Mouse (Mus musculus) forebrain, embryonic 13.5 days (tissue): ENCODE measurements at regions not wholly inside any gene's neighbourhood (a gene's known extent, or its start where the extent isn't known, plus 50 kb on each side); places are given as distances from the start of the nearest gene placed in this dataset.

ENCODE experiments used
- ATAC-seq: fragments of 200-750 bp; cut with Nextera tagmentation; 2 replicates; pipeline ENCODE4 v1.8.0; 2017
- H3K27ac ChIP-seq: fragments of 300-500 bp; sonication (generic); 2 replicates; pipeline ENCODE4 v1.5.1; 2015; ENCODE audit warnings: inconsistent platforms, mild to moderate bottlenecking, moderate library complexity
- H3K27me3 ChIP-seq: fragments of 300-500 bp; sonication (generic); 2 replicates; pipeline ENCODE4 v1.6.1; 2015; ENCODE audit warnings: mild to moderate bottlenecking, inconsistent platforms
- H3K36me3 ChIP-seq: fragments of 300-500 bp; sonication (generic); 2 replicates; pipeline ENCODE4 v1.6.1; 2015; ENCODE audit warnings: mild to moderate bottlenecking, inconsistent platforms; ENCODE audit not compliant: poor library complexity, severe bottlenecking
- H3K4me1 ChIP-seq: fragments of 300-500 bp; sonication (generic); 2 replicates; pipeline ENCODE4 v1.6.1; 2015; ENCODE audit warnings: inconsistent platforms
- H3K4me2 ChIP-seq: fragments of 300-500 bp; sonication (generic); 2 replicates; pipeline ENCODE4 v1.6.1; 2015; ENCODE audit warnings: inconsistent platforms, mild to moderate bottlenecking, moderate library complexity
- H3K4me3 ChIP-seq: fragments of 300-500 bp; sonication (generic); 2 replicates; pipeline ENCODE4 v1.5.1; 2015; ENCODE audit warnings: mild to moderate bottlenecking, inconsistent platforms
- H3K9ac ChIP-seq: fragments of 300-500 bp; sonication (generic); 2 replicates; pipeline ENCODE4 v1.6.1; 2015; ENCODE audit warnings: mild to moderate bottlenecking, inconsistent platforms
- H3K9me3 ChIP-seq: fragments of 300-500 bp; sonication (generic); replicated peaks from 2 replicates; pipeline ENCODE4 v1.6.1; 2016; ENCODE audit warnings: inconsistent platforms
- WGBS: fragments of 180-500 bp; shearing (Covaris S2); methylation state at CpG from one replicate; pipeline ENCODE4 v1.1.7; 2015; 5-methylcytosine and 5-hydroxymethylcytosine counted together

DNA sequence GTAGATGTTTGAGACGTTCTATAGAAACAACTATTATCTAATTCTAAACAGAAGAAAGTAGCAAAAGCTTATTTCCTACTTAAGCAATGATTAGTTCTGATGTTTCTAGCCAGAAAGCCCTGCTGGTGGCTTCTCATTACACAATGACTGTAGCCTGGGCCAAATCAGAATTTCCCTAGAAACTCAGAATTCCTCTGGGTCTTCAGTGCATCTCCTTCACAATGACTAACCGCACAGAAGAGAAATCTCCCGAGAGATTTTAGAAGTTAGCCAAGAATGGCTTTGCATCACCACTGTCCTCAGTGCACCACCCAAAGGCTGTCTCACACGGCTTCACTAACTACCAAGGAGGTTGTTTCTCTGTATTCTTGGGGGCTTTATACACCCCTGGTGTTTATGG lies 248.0 kb downstream of the Gm826 start:
- Histone ChIP-seq H3K4me2 (no peak overlapping the region), H3K4me3 (no peak overlapping the region), H3K27ac (no peak overlapping the region), H3K4me1 (no peaks in the 10 kb centered on the region), H3K27me3 (no peaks in the 10 kb centered on the region), H3K9ac (no peak overlapping the region), H3K9me3 (peaks cover 3% of the 10 kb centered on the region; the same call in 1 of the 2 replicates), H3K36me3 (no peaks in the 10 kb centered on the region)
- no peak for ATAC-seq
- 81% methylated on average over 4 of the region's 4 CpGs for WGBS

DNA sequence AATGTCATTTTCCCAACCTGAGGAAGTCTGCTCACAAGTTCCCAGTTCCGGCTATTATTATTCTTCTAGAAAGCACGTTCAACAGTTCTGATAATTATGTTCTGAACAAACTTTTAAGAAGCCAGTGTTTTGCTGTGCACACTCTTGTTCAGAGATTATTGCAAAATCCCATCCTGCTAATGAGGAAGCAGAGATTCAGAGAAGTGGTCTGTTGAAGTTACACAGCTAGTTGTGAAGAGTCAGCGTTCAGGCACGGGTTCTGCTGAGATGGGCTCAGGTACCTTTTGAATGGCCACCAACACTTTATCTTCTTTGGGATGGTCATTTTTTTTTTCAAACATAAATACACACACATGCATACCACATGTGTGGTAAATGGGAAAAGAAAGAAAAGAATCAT lies 250.3 kb downstream of the Gm826 start:
- no peak overlapping the region for H3K27ac ChIP-seq
- H3K4me2 ChIP-seq, result no peak overlapping the region
- H3K27me3 ChIP-seq, result no peaks in the 10 kb centered on the region
- WGBS, result 91% methylated on average over 4 of the region's 4 CpGs
- H3K4me1 ChIP-seq, result no peaks in the 10 kb centered on the region
- H3K4me3 ChIP-seq, result no peak overlapping the region
- no peaks in the 10 kb centered on the region for H3K9me3 ChIP-seq
- no peaks in the 10 kb centered on the region for H3K36me3 ChIP-seq
- no peak overlapping the region for H3K9ac ChIP-seq
- no peak for ATAC-seq

DNA sequence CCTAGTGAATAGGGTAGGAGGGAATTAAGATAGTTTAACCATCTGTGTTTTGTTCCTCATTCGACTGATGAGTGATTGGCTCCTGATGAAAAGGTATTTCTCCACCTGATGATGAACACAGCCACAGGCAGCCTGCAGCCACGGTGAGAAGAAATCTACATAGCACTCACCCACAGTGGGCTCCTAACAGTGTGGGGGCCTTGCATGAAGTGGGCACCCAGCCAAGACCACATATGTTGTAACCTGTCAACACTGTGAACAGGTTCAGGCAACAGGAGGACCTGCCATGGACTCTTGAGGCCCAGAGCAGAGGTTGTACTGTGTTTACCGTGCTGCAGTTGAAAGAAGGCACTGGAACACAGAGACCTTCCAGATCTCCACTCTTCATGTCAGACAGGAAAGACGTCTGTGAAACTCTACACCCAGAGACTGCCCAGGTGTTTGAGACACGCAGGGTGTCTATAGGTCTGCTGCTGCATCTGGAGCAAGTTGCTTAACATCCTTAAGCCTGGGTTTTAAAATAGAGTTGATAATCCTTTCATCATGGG lies 251.8 kb downstream of the Gm826 start:
- no peak for ATAC-seq
- H3K4me2 ChIP-seq, result no peak overlapping the region
- 74% methylated on average over 5 of the region's 5 CpGs for WGBS
- H3K27me3 ChIP-seq, result no peaks in the 10 kb centered on the region
- H3K4me3 ChIP-seq, result no peak overlapping the region
- H3K9ac ChIP-seq, result no peak overlapping the region
- no peaks in the 10 kb centered on the region for H3K4me1 ChIP-seq
- H3K27ac ChIP-seq, result no peak overlapping the region
- no peaks in the 10 kb centered on the region for H3K9me3 ChIP-seq
- no peaks in the 10 kb centered on the region for H3K36me3 ChIP-seq

DNA sequence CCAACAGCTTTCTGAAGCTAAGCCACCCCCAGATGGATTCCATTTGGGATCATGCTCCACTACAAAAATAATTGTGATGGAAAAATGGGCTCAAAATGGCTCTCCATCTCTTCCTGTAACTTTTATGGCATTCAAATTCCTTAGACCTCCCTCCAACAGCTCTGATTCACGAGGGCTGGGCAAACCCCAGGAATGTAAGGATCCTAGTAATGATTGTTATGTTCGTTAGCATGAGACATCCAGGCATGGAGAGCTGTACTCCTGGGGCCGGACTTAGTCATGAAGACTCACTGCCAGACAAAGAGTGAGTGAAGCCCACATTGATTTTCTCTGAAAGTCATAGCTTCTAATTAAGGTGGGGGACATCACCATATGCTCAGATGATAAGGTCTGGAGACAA lies 258.3 kb downstream of the Gm826 start:
- no peak overlapping the region for H3K27ac ChIP-seq
- H3K4me3 ChIP-seq, result no peak overlapping the region
- no peaks in the 10 kb centered on the region for H3K9me3 ChIP-seq
- H3K4me2 ChIP-seq, result no peak overlapping the region
- H3K9ac ChIP-seq, result no peak overlapping the region
- 62% methylated on average over 3 of the region's 3 CpGs for WGBS
- H3K4me1 ChIP-seq, result no peaks in the 10 kb centered on the region
- no peaks in the 10 kb centered on the region for H3K36me3 ChIP-seq
- ATAC-seq, result no peak
- 0 out of 2 replicates have a peak, but pooled peaks cover 3% of the 10 kb centered on the region for H3K27me3 ChIP-seq

DNA sequence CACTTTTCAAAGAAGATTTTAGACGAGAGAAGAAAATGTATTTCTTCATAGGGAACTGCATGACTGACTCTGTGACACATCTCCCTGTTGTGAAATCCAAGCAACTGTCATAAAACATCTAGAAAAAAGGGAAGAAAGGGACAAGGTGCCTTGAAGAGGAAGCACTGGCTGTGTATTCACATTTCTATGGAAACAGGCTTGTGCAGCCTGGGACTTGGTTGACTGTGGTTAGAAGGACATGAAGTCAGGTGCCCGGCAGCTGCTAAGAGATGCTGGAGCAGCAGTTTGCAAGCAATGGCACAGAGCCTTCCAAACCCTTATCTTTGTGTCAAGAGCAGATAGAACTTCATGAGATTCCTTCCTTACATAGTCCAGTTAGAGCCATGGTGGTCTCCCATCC lies 263.5 kb downstream of the Gm826 start:
- Histone ChIP-seq H3K27ac (no peak overlapping the region), H3K4me2 (no peak overlapping the region), H3K4me3 (no peak overlapping the region), H3K9ac (no peak overlapping the region), H3K4me1 (peaks cover 16% of the 10 kb centered on the region), H3K36me3 (no peaks in the 10 kb centered on the region), H3K27me3 (0 out of 2 replicates have a peak, but pooled peaks cover 16% of the 10 kb centered on the region), H3K9me3 (no peaks in the 10 kb centered on the region)
- no peak for ATAC-seq
- 91% methylated on average over 2 of the region's 2 CpGs for WGBS

DNA sequence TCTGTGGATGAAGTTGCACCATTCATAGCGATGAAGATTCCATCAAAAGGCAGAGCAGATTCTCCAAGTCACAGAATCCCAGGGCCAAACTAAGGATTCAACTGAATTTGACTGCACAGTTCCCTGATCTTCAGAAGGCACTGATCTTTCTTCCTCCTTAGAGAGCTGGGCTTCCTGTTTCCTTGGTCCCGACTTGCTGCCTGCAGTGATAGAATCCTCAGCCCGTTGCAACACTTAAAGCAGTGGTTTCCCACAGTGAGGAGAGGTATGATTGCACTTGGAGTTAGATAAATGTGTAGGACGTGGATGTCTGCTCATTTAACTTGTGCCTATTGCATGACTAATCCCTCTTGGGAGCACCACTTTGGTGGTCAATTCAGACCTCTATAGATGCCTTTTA lies 265.2 kb downstream of the Gm826 start:
- no peaks in the 10 kb centered on the region for H3K36me3 ChIP-seq
- no peak overlapping the region for H3K27ac ChIP-seq
- H3K27me3 ChIP-seq, result peaks cover 32% of the 10 kb centered on the region; the same call in 1 of the 2 replicates
- H3K4me1 ChIP-seq, result peaks cover 16% of the 10 kb centered on the region
- H3K9me3 ChIP-seq, result no peaks in the 10 kb centered on the region
- WGBS, result 85% methylated on average over 4 of the region's 4 CpGs
- no peak overlapping the region for H3K4me2 ChIP-seq
- no peak overlapping the region for H3K9ac ChIP-seq
- ATAC-seq, result no peak
- H3K4me3 ChIP-seq, result no peak overlapping the region

DNA sequence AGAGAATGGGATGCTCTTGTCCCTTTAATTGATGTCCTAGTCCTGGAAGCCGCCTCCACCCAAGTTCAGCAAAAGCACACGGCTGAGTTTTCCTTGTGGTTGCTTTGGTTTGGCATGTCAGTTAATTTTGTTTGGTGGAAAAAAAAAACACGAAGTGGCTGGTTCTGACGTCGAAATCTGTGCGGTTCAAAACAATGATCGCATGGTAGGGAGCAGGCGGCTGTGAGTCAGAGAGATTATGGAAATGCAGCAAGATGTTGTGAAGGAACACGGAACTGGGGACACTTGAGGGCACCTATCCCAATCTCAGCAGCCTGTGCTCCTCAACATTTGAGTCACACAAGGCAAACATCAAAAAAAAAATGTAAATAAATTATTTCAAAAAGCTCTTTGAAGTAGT lies 266.1 kb downstream of the Gm826 start:
- ATAC-seq, result no peak
- 75% methylated on average over 9 of the region's 9 CpGs for WGBS

DNA sequence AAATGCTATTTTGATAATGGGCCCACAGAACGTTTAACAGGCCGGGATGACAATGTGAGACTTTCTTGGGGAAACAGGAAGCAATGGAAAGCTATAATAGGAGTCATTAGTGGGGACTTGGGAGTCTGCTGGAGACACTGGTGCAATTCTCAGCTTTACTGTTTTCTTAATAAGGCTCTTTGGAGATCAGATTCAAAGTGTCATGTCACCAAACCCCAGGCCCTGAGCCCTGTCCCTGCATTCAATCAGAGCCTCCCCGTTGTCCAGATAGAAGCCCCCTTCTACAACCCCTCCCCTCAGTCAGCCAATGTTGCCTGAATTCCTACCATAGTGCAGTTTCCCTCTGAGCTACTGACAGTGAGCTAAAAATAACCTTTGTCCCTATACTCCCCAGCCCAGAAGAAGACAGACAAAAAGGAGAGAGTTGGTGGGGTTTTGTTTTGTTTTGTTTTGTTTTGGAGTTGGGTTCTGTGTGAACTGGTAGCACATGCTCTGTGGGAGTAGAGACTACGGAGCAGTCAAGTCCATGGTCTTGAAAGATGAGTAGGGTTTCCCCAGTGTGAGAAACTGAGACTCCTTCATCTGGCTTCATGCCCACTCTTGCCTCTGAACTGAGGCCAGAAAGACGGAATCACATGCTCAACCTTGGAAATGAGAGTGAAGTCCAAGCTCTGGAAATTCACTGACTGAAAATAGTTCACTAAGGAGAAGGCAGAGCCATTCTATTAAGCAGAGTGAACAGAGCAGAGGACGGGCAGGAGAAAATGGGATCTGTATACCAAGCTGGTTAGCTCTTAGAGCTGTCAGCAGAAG lies 267.3 kb downstream of the Gm826 start:
- Histone ChIP-seq H3K4me2 (no peak overlapping the region), H3K27ac (no peak overlapping the region), H3K9me3 (no peaks in the 10 kb centered on the region), H3K4me1 (peaks cover 16% of the 10 kb centered on the region), H3K9ac (no peak overlapping the region), H3K36me3 (no peaks in the 10 kb centered on the region), H3K27me3 (peaks cover 45% of the 10 kb centered on the region; the same call in 1 of the 2 replicates), H3K4me3 (no peak overlapping the region)
- 17% methylated on average over 6 of the region's 6 CpGs for WGBS
- 0 out of 2 replicates have a peak, but pooled peaks have one; percentile 38 for ATAC-seq

More for the DNA sequence above, 266.1 kb downstream of the Gm826 start:
- Histone ChIP-seq H3K27ac (no peak overlapping the region), H3K27me3 (peaks cover 34% of the 10 kb centered on the region; the same call in 1 of the 2 replicates), H3K4me2 (no peak overlapping the region), H3K9me3 (no peaks in the 10 kb centered on the region), H3K9ac (no peak overlapping the region), H3K4me3 (no peak overlapping the region), H3K4me1 (peaks cover 16% of the 10 kb centered on the region), H3K36me3 (no peaks in the 10 kb centered on the region)

DNA sequence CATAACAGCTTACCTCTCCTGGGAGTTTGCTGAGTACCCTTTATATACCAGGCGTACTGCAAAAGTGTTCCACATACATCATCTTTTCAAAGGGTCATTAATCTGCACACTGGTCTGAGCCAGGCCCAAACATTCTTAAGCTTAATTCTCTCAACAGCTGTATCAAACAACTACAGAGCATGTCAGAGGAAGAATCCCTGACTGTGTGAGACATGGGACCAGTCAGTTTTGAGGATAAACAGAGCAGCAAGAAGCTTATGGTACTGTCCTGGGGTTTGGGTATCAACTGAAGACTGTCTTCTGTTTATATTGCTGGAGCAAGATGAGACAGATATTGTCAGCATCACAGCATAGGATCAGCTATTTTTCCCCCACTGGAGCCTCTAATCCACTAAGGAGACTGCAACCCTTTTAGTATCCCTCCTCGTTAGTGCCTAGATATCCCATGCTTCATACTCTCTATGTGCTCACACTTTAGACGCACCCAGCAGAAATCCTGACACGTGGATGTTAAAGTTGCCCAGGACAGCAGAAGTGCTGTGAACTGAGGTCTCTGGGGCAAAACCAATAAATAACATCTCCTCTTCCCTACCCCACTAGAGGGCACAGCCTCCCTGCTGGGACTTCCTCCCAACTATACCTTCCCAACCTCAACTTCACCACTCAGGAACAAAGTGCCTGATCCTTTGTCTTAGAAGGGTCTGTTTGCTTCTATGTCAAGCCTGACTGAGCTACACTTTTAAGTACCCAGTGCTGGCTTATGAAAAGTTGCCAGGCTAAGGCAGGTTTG lies 271.6 kb downstream of the Gm826 start:
- Histone ChIP-seq H3K4me2 (no peak overlapping the region), H3K36me3 (no peaks in the 10 kb centered on the region), H3K4me3 (no peak overlapping the region), H3K9ac (no peak overlapping the region), H3K9me3 (no peaks in the 10 kb centered on the region), H3K27me3 (peaks cover 30% of the 10 kb centered on the region; the same call in 1 of the 2 replicates), H3K4me1 (peaks cover 16% of the 10 kb centered on the region), H3K27ac (no peak overlapping the region)
- no peak for ATAC-seq
- 64% methylated on average over 4 of the region's 4 CpGs for WGBS

DNA sequence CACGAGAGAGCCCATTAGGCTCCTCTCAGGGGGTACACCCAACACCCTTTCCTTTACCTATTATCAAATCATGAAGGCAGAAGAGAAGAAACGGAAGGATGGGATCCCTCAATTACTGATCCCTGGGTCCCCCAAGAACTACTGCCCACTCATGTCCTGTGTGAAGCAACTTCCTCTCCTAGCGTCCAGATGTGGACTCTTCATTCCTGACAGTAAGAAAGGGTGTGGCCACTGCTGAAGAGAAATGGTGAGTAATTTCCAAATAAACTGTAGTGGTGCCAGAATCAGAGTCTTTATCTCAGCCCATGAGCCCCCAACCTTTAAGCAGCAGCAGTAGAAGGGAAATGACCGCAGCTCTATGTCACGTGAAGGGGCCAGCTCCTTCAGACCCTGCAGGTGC lies 273.9 kb downstream of the Gm826 start:
- peaks cover 26% of the 10 kb centered on the region; the same call in 1 of the 2 replicates for H3K27me3 ChIP-seq

DNA sequence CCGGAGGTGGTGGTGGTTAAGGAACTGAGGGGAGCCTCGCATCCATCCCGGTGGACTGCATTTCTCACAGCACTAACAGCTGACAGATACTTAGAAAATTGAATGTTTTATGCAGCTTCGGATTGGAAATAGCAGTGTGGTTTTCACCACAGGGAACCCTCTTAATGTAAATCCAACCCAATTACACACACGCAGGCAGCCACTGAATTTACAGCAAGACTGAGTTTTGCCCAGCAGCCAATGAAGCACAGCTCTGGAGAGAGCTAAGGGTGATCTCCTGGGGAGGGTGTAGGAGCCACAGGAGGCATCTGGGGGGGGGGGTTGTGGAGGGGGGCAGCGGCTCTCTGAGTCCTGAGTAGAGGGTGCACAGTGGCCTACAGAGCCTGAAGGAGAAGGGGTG lies 276.8 kb downstream of the Gm826 start:
- no peak for ATAC-seq
- Histone ChIP-seq H3K27ac (no peak overlapping the region), H3K4me1 (no peaks in the 10 kb centered on the region), H3K27me3 (0 out of 2 replicates have a peak, but pooled peaks cover 4% of the 10 kb centered on the region), H3K9me3 (no peaks in the 10 kb centered on the region), H3K36me3 (no peaks in the 10 kb centered on the region), H3K4me2 (no peak overlapping the region), H3K4me3 (no peak overlapping the region), H3K9ac (no peak overlapping the region)
- 34% methylated on average over 6 of the region's 6 CpGs for WGBS

More for the DNA sequence above, 273.9 kb downstream of the Gm826 start:
- WGBS, result 88% methylated on average over 5 of the region's 5 CpGs
- ATAC-seq, result no peak
- no peak overlapping the region for H3K4me2 ChIP-seq
- no peak overlapping the region for H3K27ac ChIP-seq
- no peak overlapping the region for H3K9ac ChIP-seq
- H3K4me3 ChIP-seq, result no peak overlapping the region
- no peaks in the 10 kb centered on the region for H3K9me3 ChIP-seq
- H3K36me3 ChIP-seq, result no peaks in the 10 kb centered on the region
- no peaks in the 10 kb centered on the region for H3K4me1 ChIP-seq

DNA sequence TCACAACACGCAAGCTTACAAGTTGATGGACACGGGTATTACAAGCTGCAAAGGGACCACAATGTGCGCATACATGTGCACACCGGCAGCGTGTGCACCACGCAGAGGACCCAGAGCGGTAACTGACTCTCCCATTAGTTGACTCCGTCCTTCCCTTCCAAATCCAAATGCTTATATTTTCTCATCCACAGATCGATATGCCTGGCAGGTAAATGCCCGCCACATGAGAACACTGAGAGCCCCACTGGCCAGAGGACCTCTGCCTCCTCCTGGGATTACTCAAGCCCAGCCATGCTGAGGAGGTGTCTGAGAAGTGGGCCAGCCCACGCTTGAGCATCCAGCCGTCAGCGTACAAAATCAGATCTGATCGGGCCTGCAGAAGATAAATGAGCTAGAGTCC lies 279.6 kb downstream of the Gm826 start:
- Histone ChIP-seq H3K4me2 (no peak overlapping the region), H3K4me3 (no peak overlapping the region), H3K27ac (no peak overlapping the region), H3K36me3 (no peaks in the 10 kb centered on the region), H3K27me3 (no peaks in the 10 kb centered on the region), H3K9me3 (no peaks in the 10 kb centered on the region), H3K9ac (no peak overlapping the region), H3K4me1 (no peaks in the 10 kb centered on the region)
- ATAC-seq, result no peak
- 90% methylated on average over 14 of the region's 14 CpGs for WGBS
